Mouse (Mus musculus) embryo, embryonic 11.5 days (tissue): ENCODE results near the gene Lrtm1.

ENCODE experiments used
- DNase-seq: peaks from one replicate; pipeline ENCODE4 v3.0.0-alpha.2; 2012; ENCODE audit warnings: low read depth, low spot score

The Lrtm1 gene

DNA sequence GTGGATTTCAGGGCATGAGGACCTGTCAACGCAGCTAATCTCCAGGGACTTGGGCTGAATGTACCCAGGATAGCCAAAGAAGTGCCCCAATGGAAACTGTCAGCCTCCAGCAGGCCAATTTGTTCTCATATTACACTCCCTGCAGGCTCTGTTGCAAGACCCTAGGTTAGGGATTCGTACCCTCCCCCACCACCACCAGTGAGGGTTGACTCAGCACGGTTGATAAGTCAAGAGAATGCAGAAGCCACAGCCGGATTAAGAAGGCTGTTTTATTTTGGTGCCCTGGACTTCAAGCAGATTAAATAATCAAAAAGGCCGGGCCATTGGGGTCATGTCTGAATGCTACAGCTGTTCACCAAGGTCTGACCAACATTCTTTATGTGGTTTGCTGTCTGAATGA, at the start of gene Lrtm1:
Gene Lrtm1, plus strand, starts transcription at position 326 of the 400 bp plus-strand sequence.
- DNase-seq = no peak

GRCm38 (mm10) chr14:28969247-28969646, 48.8 kb upstream of the Lrtm1 start:
- DNase-seq = no peak

GRCm38 (mm10) chr14:28972620-28973019, 45.4 kb upstream of the Lrtm1 start:
- DNase-seq = no peak

- DNase-seq = no peak
These were observed 38.8 kb upstream of the Lrtm1 start for GRCm38 (mm10) chr14:28979230-28979629.

DNA sequence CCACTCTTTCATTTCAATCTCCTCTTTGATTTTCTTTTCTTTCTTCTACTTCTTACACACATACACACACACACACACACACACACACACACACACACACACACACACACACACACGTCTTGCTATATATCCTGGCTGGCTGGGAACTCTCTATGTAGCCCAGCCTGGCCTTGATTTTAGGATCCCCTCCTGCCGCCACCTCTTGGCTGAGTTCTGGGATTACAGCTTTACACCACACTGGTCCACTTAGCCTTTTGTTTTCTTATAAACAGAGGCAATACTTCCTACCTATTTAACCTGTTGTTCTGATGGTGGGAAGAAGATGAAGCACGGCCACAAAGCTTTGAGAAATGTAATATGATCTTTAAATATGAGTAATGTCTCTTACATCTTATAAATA, 37.5 kb upstream of the Lrtm1 start:
- no peak for DNase-seq

DNA sequence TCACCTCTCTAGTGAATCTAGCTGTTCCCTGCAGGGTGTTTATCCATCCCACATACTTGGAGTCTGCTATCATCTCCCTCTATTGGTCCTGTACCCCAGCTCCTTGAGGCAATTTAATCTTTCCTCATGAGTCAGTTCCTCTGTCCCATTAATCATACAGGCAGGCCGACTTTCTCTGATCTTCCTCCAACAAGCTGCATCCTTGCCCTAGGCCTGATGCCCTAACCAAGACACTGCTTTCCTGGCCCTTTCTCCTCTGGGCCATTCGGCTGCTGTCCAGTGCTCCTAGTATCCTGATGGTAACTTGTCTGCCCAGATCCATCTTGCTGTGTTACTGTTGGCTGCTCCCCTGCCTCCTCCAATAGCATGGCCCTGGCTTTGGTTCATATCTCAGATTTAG, 33.7 kb upstream of the Lrtm1 start:
- no peak for DNase-seq

GRCm38 (mm10) chr14:28988211-28988900, 29.7 kb upstream of the Lrtm1 start:
- no peak for DNase-seq

GRCm38 (mm10) chr14:28996569-28996968, 21.4 kb upstream of the Lrtm1 start:
- no peak for DNase-seq

DNA sequence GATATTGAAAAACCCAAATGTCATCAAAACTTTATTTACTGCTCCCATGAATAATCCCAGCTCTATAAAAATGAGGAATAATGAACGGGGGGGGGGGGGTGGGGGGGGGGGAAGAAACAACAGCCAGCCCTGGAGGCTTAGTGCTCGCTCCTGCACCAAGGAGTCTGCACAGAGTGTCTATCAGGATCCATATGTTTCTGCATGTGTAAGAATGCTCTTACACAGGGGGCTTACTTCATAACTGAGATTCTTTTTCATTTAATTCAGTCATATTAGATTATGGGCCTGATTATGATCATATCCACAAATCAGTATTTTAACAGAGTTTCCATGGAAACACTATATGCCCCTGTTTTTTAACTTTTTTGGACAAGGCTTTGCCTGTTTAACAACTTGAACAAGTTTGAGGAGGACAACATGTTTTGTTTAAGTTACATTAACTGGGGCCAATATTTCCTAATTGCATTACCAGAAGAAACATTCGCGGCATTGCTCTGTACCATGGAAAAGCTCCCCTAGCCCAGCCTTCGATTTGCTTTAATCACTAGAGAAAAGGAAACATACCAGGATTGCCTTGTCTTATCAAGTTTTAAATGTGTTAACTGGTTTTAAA, 12.7 kb upstream of the Lrtm1 start:
- DNase-seq = no peak

DNA sequence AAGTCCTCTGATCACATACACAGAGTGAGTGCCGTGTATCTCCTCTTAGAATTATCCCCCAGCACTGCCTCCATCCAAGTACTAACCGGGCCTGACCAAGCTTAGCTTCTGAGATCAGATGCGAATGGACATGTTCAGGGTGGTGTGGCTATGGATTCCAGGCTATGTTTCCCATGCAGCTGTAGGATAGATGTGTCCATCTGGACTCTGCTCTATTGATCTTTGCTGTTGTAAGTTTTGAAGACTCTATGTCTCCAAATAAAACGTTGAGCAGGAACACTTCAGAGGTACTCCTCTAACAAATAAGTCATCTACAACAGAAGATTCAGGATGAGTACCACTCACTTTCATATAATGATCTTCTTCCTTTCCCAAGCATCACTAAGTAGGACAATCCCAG, 8.4 kb upstream of the Lrtm1 start:
- no peak for DNase-seq

DNA sequence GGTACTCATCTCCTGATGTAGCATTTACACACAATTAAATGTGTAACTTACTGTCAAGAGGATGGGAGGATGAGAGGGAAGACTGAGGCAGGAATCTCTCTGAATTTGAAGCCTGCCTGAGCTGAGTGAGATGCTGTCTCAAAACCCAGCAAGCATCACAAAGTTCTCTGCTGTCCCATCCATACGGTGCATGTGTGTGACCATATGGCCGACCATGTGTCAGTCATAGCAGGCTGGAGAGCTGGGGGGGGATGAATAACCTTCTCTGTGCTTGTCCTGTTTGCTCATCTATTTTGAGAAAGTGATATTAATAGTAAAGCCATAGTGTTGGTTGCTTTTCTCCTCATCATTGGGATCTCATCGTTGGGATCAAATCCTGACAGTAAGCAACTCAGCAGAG, 4.8 kb upstream of the Lrtm1 start:
- DNase-seq = no peak

GRCm38 (mm10) chr14:29014680-29015079, 3.3 kb upstream of the Lrtm1 start:
- no peak for DNase-seq

GRCm38 (mm10) chr14:29015896-29016295, 2.1 kb upstream of the Lrtm1 start:
- no peak for DNase-seq

DNA sequence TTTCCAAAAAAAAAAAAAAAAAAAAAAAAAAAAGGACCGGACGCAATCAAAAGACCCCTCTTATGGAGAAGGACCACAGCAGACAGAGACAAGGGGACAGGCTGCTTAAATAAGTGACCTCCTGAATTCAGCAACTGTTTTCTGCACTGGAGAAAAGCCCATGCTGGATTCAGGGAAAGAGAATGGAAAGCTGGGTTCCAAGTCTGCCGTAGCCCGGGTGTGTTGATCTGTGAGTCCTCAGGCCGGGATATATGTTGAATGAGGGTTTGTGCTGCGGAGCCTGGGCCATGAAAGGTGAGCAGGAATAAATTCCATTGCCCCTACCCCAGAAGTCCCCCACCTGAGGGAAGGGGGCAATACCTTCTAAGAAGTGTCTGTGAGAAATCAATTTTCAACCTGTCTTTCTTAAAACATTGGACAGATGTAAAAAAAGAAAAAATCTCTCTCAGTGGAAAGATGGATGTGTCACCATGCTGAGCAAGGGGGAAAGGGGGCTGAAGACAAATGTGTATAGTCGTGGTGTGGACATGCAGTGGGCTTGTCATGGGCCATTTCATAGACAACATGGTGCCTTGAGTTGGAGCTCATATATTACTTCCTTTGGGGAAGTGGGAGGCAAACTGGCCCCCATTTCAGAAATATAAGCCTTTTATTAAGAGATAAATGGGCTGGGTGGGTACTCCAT, 450 bp downstream of the Lrtm1 start:
- DNase-seq = no peak

GRCm38 (mm10) chr14:29021295-29021694, 3.3 kb downstream of the Lrtm1 start:
- no peak for DNase-seq

GRCm38 (mm10) chr14:29023246-29023645, 5.2 kb downstream of the Lrtm1 start:
- DNase-seq = no peak

GRCm38 (mm10) chr14:29025335-29025734, 7.3 kb downstream of the Lrtm1 start:
- no peak for DNase-seq

DNA sequence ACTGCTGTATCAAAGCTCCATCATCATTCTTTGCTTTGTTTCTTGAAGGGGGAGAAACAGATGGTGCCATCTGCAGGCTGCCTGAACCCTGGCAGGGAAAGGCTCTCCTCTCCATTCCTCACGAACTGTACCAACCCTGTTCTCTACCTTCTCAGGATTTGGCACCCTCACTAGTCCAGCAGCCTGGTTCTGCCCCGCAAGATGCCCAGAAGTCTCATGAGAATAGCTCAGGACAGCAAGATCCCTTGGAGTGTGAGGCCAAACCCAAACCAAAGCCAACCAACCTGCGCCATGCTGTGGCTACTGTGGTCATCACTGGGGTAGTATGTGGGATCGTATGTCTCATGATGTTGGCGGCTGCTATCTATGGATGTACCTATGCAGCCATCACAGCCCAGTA, 9.3 kb downstream of the Lrtm1 start:
- no peak for DNase-seq

DNA sequence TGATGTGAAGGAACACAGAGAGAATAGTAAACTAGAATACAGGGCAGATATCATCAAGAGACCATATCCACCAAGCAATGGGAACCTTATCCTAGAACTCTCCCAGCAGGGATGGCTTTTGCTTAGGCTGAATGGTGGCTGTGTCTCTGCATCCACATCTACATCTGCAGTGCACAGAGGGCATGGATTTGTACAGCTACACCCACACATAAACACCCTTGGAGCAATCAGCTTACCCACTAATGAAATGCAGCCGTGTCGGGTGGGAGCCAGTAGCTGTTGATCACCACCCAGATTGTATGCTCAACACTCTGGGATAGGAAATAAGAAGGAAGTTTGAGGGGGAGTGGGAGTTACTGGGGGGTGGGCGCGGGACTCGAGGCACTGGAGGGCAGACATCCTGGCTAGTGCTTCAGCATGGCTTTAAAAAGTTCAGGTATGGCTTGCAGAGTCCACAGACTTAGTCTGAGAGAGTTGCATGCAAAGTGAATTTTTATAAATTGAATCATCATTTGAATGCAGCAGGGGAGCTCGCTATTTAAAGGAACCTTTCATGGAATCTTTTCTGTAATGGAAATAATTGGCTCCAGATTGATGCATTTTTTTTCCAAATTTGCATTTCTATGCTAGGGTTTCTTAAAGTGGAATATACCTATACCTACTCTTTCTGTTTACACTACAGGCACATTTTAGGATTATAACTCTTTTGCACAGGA, 10.5 kb downstream of the Lrtm1 start:
- DNase-seq = no peak

GRCm38 (mm10) chr14:29029107-29029469, 11.1 kb downstream of the Lrtm1 start:
- DNase-seq = no peak

DNA sequence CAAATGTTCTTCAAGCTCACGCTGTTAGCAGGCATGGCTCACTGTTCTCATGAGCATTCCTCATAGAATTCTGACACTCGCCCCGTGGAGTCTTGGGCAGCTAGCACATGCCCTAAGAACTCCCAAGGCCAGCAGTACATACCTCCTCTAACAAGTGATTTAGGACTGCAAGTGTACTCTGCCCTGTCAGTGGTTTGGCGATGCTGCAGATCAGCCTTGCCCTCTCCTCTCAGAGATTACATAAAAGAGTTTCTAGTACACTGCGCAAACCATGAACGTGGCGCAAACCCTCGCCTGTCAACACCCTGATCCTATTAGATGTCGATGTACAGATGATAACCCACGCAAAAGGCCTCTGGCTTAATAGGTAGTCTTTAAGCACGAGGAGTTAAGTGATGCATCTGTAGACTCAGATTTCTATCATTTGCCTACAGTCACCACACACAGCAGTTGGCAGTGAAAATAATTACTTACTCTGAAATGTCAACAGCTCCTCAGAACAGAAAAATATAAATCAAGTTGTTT, 11.9 kb downstream of the Lrtm1 start:
- DNase-seq = no peak

GRCm38 (mm10) chr14:29030519-29030918, 12.5 kb downstream of the Lrtm1 start:
- no peak for DNase-seq
